Mouse (Mus musculus) limb, embryonic 14.5 days (tissue): ENCODE measurements around the gene Six5. TPM values are rescaled to one million over a fixed set of nuclear protein-coding genes. Genes with fewer than 3 reads are reported as not detected.

Source experiments
- ATAC-seq: fragments of 200-750 bp; cut with Nextera tagmentation; 2 replicates; pipeline ENCODE4 v1.8.0; 2017; ENCODE audit warnings: low read depth, moderate number of reproducible peaks, moderate TSS enrichment; ENCODE audit not compliant: low FRiP score
- DNase-seq: peaks from one replicate; pipeline ENCODE4 v3.0.0-alpha.2; 2015; ENCODE audit warnings: low spot score
- H3K27ac ChIP-seq: fragments of 300-500 bp; sonication (generic); replicated peaks from 2 replicates; pipeline ENCODE4 v1.5.1; 2014; ENCODE audit warnings: low read depth, mild to moderate bottlenecking, low read length, moderate library complexity, mixed read lengths
- H3K27me3 ChIP-seq: fragments of 300-500 bp; sonication (generic); 2 replicates; pipeline ENCODE4 v1.6.1; 2014; ENCODE audit warnings: low read length, mixed read lengths; ENCODE audit not compliant: control insufficient read depth, insufficient read depth
- H3K36me3 ChIP-seq: fragments of 300-500 bp; sonication (generic); 2 replicates; pipeline ENCODE4 v1.6.1; 2014; ENCODE audit warnings: mild to moderate bottlenecking, low read length, moderate library complexity, mixed read lengths; ENCODE audit not compliant: control insufficient read depth, insufficient read depth
- H3K4me1 ChIP-seq: fragments of 300-500 bp; sonication (generic); 2 replicates; pipeline ENCODE4 v1.6.1; 2014; ENCODE audit warnings: antibody characterized with exemption, low read length, mixed read lengths; ENCODE audit not compliant: control insufficient read depth, insufficient read depth
- H3K4me2 ChIP-seq: fragments of 300-500 bp; sonication (generic); replicated peaks from 2 replicates; pipeline ENCODE4 v1.6.1; 2014; ENCODE audit warnings: low read depth, mild to moderate bottlenecking, low read length, moderate library complexity; ENCODE audit not compliant: severe bottlenecking
- H3K4me3 ChIP-seq: fragments of 300-500 bp; sonication (generic); replicated peaks from 2 replicates; pipeline ENCODE4 v1.5.1; 2014; ENCODE audit warnings: low read length
- H3K9ac ChIP-seq: fragments of 300-500 bp; sonication (generic); 2 replicates; pipeline ENCODE4 v1.6.1; 2014; ENCODE audit warnings: mild to moderate bottlenecking, low read depth, low read length, moderate library complexity; ENCODE audit not compliant: severe bottlenecking
- H3K9me3 ChIP-seq: fragments of 300-500 bp; sonication (generic); 2 replicates; pipeline ENCODE4 v1.6.1; 2016; ENCODE audit warnings: low read length; ENCODE audit not compliant: control insufficient read depth
- POLR2A ChIP-seq: fragments of 200-500 bp; IDR thresholded peaks from 2 replicates; pipeline ENCODE4 v1.8.0; 2012; ENCODE audit warnings: inconsistent platforms, mild to moderate bottlenecking, moderate library complexity, borderline replicate concordance; ENCODE audit not compliant: insufficient read depth, insufficient read length; ENCODE audit errors: extremely low read depth
- WGBS: fragments of 180-500 bp; shearing (Covaris S2); extraction: QIAGEN DNeasy Blood & Tissue Kit; methylation state at CpG from one replicate; pipeline ENCODE4 v1.1.7; 2014; 5-methylcytosine and 5-hydroxymethylcytosine counted together
- polyA plus RNA-seq, 2 experiments: library from polyadenylated mRNA; depleted of rRNA in 1 of 2; stranded (reverse) in 1 of 2; unstranded in 1 of 2; fragments of >200 nt; fragmentation: Nextera tagmentation in 1 of 2; extraction: Ambion mirVana in 1 of 2; gene quantifications; 2 replicates each; pipeline versions ENCODE4 v1.2.1 to v1.2.3; 2012 to 2014

Gene Six5
- polyA plus RNA-seq, 2 experiments = 19.1 to 103 TPM

DNA sequence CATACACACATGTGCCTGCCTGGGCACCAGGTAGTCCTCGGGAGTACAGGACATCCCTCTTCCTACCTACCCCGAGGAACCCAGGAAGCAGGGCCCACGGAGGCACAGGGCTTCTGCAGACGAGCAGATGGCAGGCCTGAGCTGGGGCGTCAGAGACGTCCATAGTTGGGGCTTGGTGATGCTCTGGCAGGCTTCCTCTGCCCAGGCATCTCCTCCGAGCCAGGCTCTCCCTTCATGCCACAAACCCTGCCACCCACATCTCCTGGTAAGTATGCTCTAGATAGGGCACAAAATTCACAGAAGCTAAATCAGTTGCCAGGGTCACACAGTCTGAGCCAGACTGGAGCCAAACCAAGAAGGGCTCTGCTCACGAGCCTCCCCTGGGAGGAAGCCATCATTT, 44.2 kb upstream of the Six5 start:
- Histone ChIP-seq H3K4me1 (no peaks in the 10 kb centered on the region), H3K27me3 (no peaks in the 10 kb centered on the region), H3K4me2 (no peak overlapping the region), H3K27ac (no peak overlapping the region), H3K9me3 (no peaks in the 10 kb centered on the region), H3K4me3 (no peak overlapping the region), H3K9ac (no peak overlapping the region), H3K36me3 (peaks cover 78% of the 10 kb centered on the region)
- WGBS = 82% methylated on average over 8 of the region's 8 CpGs
- DNase-seq = no peak
- no peak for TF ChIP-seq POLR2A
- ATAC-seq = no peak

DNA sequence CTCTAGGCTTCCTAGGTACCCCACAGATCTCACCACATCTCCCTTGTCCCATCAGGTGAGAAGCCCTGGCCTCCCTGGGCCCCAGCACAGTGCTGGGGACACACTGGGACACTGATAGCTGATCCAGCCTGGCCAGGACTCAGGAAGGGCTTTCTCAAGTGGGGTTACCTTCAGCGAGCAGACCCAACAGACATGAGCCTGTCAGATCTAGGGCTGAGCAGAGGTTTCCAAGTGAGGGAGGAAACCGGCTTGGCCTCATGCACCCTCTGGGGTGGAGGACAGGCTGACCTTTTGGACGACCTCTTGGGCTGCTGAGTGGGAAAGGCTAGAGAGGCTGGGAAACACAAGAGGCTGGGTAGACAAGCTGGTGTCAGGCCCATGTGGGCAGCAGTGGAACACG, 43.2 kb upstream of the Six5 start:
- no peak overlapping the region for H3K4me2 ChIP-seq

DNA sequence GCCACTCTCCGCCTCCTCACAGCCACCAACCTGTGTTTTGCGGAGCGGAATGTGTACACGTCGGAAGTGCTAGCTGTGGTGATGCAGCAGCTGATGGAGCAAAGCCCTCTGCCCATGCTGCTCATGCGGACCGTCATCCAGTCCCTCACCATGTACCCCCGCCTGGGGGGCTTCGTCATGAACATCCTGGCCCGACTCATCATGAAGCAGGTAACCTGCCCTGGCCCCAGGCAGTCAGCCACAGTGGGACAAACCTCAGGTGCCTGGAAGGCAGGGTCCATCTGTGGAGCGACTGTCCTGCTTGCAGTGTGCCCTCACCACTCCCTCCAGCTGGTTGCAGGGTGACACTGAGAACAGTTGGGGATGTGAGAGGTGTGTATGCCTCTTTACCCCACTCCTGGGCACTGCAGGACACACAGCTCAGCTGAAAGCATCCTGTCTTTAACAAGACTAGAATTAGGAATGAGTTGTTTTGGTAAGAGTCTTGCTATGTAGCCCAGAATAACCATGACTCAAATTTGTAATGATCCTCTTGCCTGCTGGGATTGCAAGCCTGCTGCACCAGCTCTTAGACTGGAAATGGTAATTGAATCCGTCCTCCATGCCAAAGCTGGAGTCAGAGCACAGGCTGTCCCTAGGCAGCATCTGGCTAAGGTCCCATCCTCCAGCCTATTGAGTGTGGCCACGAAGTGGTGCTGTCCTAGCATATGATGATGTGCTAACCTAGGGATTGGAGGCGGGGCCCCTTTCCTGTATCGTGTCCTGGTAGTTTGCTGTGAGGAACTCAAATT, 41.9 kb upstream of the Six5 start:
- H3K4me3 ChIP-seq = no peak overlapping the region
- H3K9ac ChIP-seq = no peak overlapping the region
- no peak for DNase-seq
- 88% methylated on average over 15 of the region's 15 CpGs for WGBS
- H3K4me1 ChIP-seq = no peaks in the 10 kb centered on the region
- TF ChIP-seq POLR2A = no peak
- no peaks in the 10 kb centered on the region for H3K27me3 ChIP-seq
- H3K27ac ChIP-seq = no peak overlapping the region
- no peak for ATAC-seq
- no peak overlapping the region for H3K4me2 ChIP-seq
- H3K36me3 ChIP-seq = peaks cover 55% of the 10 kb centered on the region
- H3K9me3 ChIP-seq = no peaks in the 10 kb centered on the region

More for the DNA sequence above, 43.2 kb upstream of the Six5 start:
- H3K9ac ChIP-seq = no peak overlapping the region
- H3K36me3 ChIP-seq = peaks cover 68% of the 10 kb centered on the region
- ATAC-seq (no peak), DNase-seq (no peak)
- H3K9me3 ChIP-seq = no peaks in the 10 kb centered on the region
- WGBS = 82% methylated on average over 4 of the region's 4 CpGs
- no peak overlapping the region for H3K4me3 ChIP-seq
- no peak for TF ChIP-seq POLR2A
- H3K27me3 ChIP-seq = no peaks in the 10 kb centered on the region
- H3K27ac ChIP-seq = no peak overlapping the region
- no peaks in the 10 kb centered on the region for H3K4me1 ChIP-seq

DNA sequence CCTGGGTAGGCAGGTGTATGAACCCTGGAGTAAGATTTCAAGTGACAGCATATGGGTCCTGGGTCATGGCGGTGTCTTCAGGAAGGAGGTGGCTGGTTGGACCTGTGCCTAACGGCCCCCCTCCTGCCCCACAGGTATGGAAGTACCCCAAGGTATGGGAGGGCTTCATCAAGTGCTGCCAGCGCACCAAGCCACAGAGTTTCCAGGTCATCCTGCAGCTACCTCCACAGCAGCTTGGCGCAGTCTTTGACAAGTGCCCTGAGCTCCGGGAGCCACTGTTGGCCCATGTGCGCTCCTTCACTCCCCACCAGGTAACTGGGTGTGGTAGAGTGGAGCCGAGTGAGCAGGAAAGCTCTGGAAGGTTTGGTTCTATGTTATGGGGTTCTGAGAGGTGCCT, 41.3 kb upstream of the Six5 start:
- peaks cover 49% of the 10 kb centered on the region for H3K36me3 ChIP-seq
- H3K9me3 ChIP-seq = no peaks in the 10 kb centered on the region
- H3K4me2 ChIP-seq = no peak overlapping the region
- no peak for TF ChIP-seq POLR2A
- H3K27me3 ChIP-seq = no peaks in the 10 kb centered on the region
- no peak overlapping the region for H3K9ac ChIP-seq
- H3K27ac ChIP-seq = no peak overlapping the region
- no peak for DNase-seq
- H3K4me1 ChIP-seq = no peaks in the 10 kb centered on the region
- no peak overlapping the region for H3K4me3 ChIP-seq
- no peak for ATAC-seq
- WGBS = 89% methylated on average over 7 of the region's 7 CpGs

DNA sequence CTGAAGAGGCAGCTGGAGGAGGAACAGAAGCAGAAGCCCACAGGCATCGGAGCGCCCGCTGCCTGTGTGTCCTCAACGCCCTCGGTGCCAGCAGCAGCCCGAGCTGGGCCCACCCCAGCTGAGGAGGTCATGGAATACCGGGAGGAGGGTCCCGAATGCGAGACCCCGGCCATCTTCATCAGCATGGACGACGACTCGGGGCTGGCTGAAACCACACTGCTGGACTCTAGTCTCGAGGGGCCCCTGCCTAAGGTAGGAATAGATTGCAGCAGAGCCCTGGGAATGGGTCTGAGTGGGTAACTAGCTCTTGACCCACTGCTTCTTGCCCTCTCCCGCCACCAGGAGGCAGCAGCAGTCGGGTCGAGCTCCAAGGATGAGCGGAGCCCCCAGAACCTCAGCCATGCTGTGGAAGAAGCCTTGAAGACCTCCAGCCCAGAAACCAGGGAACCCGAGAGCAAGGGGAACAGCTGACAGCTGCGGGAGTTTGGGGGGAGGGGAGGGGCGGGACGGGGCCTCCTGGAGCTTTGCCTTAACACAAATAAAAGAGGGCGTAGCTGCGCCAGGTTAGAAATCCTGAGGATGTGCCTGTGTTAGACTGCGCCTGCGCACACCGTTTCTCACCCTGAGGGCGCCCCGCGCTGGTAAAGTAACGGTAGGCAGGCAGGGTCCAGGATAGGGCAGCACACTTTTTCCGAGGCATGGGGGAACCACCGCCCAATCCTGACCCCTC, 40.2 kb upstream of the Six5 start, which contains the start of gene Rsph6a:
TSS of gene Rsph6a (plus strand) at position 644 of the 730 bp plus-strand sequence.
- Histone ChIP-seq H3K4me1 (no peaks in the 10 kb centered on the region), H3K9me3 (no peaks in the 10 kb centered on the region), H3K4me2 (peak within 1 kb of the TSS; percentile 34), H3K27ac (no peak within 1 kb of the TSS), H3K36me3 (peaks cover 38% of the 10 kb centered on the region), H3K27me3 (no peaks in the 10 kb centered on the region), H3K9ac (peak within 1 kb of the TSS; percentile 21; the same call in 1 of the 2 replicates), H3K4me3 (no peak within 1 kb of the TSS; the same call in 1 of the 2 replicates)
- no peak for TF ChIP-seq POLR2A
- WGBS = 24% methylated on average over 32 of the region's 33 CpGs
- DNase-seq (peak; percentile 37), ATAC-seq (peak; percentile 80)
